Mouse (Mus musculus): ENCODE data around the gene Dcst2.

The Dcst2 gene

DNA sequence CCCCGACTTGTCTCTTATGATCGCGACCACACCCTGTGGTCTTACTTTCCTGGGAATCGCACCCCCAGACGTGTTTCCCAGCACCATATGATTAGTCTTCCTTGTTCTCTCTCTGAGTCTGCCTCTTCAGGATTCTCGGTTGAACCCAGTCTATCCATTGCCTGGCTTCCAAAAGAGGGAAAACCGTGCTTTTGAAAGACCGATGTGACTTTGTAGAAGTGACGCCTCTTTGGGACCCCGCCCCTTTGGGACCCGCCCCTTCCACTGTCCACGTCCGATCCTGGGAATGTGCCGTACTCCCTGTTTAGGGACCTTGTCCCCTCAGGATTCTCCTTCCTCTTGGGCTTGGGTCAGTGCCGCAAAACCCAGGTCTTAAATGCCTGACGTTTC, 57.1 kb downstream of the Dcst2 start:
- H3K36me3 ChIP-seq (ENCODE audit: control insufficient read depth, insufficient read depth, low read length, poor library complexity, severe bottlenecking) = no peaks in the 10 kb centered on the region
- no peaks in the 10 kb centered on the region for H3K27me3 ChIP-seq (ENCODE audit: control insufficient read depth, insufficient read depth, low read length, poor library complexity, severe bottlenecking)
- no peak for DNase-seq (ENCODE audit: low read depth, low spot score)

DNA sequence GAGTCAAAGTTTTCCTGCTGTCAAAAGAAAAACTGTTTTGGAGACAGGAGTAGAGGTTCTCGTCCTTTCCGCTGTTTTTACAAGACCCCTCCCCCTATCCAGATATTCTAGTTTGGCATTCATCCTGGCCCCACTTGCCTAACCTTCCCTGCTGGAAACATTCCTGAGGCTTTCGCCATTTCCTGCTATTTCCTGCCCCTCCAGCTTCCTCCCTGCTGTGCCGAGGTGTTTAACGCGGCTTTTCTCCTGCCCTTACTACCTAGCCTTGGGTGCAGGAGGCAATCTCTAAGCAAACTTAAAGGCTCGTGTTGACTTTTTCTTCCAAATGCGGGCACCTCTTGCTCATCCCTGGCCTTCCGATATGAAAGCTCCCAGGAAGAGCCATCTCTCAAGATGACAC, 57.8 kb downstream of the Dcst2 start:
- Histone ChIP-seq H3K27me3 (ENCODE audit: control insufficient read depth, insufficient read depth, low read length, poor library complexity, severe bottlenecking) (no peaks in the 10 kb centered on the region), H3K36me3 (ENCODE audit: control insufficient read depth, insufficient read depth, low read length, poor library complexity, severe bottlenecking) (no peaks in the 10 kb centered on the region)
- no peak for DNase-seq (ENCODE audit: low read depth, low spot score)

DNA sequence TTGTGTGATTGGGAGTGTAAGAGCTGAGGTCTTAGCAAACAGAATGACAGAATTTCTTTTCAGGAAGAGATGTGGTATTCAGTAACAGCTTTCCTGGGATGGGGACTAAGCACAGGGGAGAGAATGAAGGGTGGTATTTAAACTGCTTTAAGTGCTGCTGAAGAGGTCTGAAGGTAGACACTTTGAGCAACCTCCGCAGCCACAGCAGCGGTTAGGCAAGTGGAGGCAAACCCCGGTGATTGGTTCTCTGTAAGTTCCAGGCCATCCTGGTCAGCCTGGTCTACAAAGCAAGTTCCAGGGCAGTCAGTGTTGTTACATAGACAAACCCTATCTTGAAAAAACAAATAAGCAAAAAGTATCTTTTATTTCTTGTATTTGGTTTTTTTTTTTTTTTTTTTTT, 58.2 kb downstream of the Dcst2 start:
- Histone ChIP-seq H3K27me3 (ENCODE audit: control insufficient read depth, insufficient read depth, low read length, poor library complexity, severe bottlenecking) (no peaks in the 10 kb centered on the region), H3K36me3 (ENCODE audit: control insufficient read depth, insufficient read depth, low read length, poor library complexity, severe bottlenecking) (no peaks in the 10 kb centered on the region; the same call in 1 of the 2 replicates)
- no peak for DNase-seq (ENCODE audit: low read depth, low spot score)

DNA sequence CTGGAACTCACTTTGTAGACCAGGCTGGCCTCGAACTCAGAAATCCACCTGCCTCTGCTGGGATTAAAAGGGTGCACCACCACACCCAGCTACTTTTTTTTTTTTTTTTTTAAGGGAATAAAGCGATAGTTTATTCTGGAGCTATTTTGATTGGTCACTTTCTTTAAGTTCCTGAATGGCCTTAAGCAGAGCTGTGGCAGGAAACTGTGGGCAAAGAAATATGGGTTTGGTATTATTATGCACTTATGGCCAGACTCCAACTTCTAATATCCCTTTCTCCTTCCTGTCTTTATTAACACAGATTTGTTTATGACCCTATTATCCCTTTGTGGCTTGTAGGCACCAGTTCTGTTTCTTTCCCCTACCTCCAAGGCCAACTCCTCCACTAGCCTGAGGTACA, 58.6 kb downstream of the Dcst2 start:
- no peak for DNase-seq (ENCODE audit: low read depth, low spot score)

DNA sequence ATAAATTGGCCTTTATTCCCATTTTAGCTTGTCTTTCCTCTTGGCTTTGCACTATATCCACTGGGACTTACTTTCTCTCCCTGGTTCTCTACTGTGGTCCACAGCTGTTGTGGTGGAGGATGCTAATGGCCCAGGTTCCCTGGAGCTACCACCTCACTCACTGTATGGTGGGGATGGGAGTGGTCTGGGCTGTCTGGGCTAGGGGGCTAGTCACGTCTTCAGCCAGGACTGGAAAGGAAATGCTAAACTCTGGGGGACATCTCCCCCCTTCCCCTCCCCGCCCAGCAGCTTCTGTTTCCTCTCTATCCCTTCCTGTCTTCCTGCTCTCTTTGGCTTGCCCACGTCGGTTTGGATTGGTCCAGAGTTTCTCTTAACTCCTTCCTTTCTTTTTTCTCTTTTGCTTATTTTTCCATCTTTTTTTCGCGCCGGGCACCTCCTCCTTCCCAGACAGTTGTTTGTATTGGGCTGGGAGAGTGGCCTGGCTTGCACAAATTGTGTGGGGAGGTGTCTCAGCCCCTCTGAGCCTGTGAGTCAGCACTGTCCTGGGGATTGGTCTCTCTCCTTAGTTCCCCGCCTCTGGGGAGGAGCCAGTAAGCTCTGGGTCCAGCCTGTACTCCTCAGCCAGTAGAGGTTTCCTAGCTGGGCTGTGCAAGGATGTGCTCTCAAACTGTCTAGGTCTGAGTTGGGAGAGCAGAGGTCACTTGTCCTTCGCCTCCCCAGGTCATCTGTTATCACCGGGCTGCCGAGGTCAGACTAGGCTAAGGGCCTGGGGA, 59.4 kb downstream of the Dcst2 start:
- Histone ChIP-seq H3K27me3 (ENCODE audit: control insufficient read depth, insufficient read depth, low read length, poor library complexity, severe bottlenecking) (no peaks in the 10 kb centered on the region), H3K36me3 (ENCODE audit: control insufficient read depth, insufficient read depth, low read length, poor library complexity, severe bottlenecking) (no peaks in the 10 kb centered on the region; the same call in 1 of the 2 replicates)
- no peak for DNase-seq (ENCODE audit: low read depth, low spot score)

More for the DNA sequence above, 58.6 kb downstream of the Dcst2 start:
- Histone ChIP-seq H3K27me3 (ENCODE audit: control insufficient read depth, insufficient read depth, low read length, poor library complexity, severe bottlenecking) (no peaks in the 10 kb centered on the region), H3K36me3 (ENCODE audit: control insufficient read depth, insufficient read depth, low read length, poor library complexity, severe bottlenecking) (no peaks in the 10 kb centered on the region; the same call in 1 of the 2 replicates)

GRCm38 (mm10) chr3:89421810-89422473, 60.2 kb downstream of the Dcst2 start:
- Histone ChIP-seq H3K36me3 (ENCODE audit: control insufficient read depth, insufficient read depth, low read length, poor library complexity, severe bottlenecking) (no peaks in the 10 kb centered on the region; the same call in none of the 2 replicates), H3K27me3 (ENCODE audit: control insufficient read depth, insufficient read depth, low read length, poor library complexity, severe bottlenecking) (no peaks in the 10 kb centered on the region)
- no peak for DNase-seq (ENCODE audit: low read depth, low spot score)

DNA sequence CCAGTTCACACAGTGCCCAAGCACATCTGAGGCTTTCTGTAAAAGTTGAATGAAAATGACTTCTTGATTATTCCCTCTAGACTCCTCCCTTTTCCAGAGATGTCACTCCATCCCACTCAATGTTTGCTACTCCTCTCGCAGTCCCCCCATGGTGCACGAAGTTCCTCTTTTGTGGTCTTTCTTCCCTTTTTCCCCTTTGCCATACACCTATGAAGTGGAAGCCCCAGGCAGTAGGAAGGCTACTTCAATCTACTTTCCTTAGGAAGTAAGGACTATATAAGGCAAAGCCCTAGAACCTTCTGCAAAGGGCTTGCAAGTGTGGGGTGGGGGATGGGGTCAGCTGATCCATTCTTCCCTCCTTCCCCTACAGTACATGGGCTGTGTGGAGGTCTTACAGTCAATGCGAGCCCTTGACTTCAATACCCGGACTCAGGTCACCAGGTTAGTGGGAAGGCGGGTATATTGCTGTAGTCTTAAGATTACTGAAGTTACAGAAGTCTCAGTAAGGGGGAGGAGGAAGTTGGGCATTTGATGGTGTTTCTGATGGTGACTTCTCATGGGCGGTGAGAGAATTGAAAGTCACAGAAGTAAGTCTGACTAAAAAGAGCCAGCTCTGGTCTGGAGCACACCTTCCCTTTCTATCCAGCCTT, 60.9 kb downstream of the Dcst2 start:
- no peaks in the 10 kb centered on the region for H3K27me3 ChIP-seq (ENCODE audit: control insufficient read depth, insufficient read depth, low read length, poor library complexity, severe bottlenecking)

DNA sequence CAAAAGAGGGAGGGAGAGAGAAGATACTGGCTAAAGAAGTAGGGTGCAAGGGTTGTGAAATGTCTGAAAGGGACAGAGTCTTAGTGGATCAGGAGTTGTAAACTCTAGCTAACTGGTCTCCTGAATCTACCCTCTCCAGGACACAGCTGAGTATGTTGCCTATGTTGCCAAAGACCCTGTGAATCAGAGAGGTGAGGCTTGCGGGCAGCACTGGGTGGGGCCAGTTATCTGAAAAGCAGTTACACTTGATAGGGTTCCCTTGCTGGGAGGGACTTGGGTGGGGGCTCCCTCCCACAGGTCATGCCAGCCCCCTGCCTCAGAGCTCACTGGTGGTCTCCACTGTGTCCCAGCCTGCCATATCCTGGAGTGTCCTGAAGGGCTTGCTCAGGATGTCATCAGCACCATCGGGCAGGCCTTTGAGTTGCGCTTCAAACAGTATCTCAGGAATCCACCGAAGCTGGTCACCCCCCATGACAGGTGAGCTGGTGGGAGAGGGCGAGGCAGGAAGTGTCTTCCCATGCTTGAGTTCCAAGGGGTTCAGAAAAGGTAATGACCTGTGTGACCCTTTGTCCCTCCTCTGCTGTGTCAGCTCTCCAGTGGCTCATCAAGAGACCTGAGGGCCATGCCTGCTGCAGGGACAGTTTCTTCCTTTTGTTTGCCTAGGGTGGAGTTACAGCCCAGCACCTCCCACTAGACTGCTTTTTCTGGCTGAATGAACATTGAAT, 62.8 kb downstream of the Dcst2 start:
- DNase-seq (ENCODE audit: low read depth, low spot score) = no peak
- H3K36me3 ChIP-seq (ENCODE audit: control insufficient read depth, insufficient read depth, low read length, poor library complexity, severe bottlenecking) = no peaks in the 10 kb centered on the region; the same call in none of the 2 replicates
- no peaks in the 10 kb centered on the region for H3K27me3 ChIP-seq (ENCODE audit: control insufficient read depth, insufficient read depth, low read length, poor library complexity, severe bottlenecking)

More for the DNA sequence above, 60.9 kb downstream of the Dcst2 start:
- H3K36me3 ChIP-seq (ENCODE audit: control insufficient read depth, insufficient read depth, low read length, poor library complexity, severe bottlenecking) = no peaks in the 10 kb centered on the region; the same call in none of the 2 replicates
- DNase-seq (ENCODE audit: low read depth, low spot score) = no peak

GRCm38 (mm10) chr3:89425141-89425525, 63.4 kb downstream of the Dcst2 start:
- H3K36me3 ChIP-seq (ENCODE audit: control insufficient read depth, insufficient read depth, low read length, poor library complexity, severe bottlenecking) = no peaks in the 10 kb centered on the region; the same call in none of the 2 replicates
- no peak for DNase-seq (ENCODE audit: low read depth, low spot score)
- H3K27me3 ChIP-seq (ENCODE audit: control insufficient read depth, insufficient read depth, low read length, poor library complexity, severe bottlenecking) = no peaks in the 10 kb centered on the region

- Histone ChIP-seq H3K27me3 (ENCODE audit: control insufficient read depth, insufficient read depth, low read length, poor library complexity, severe bottlenecking) (no peaks in the 10 kb centered on the region), H3K36me3 (ENCODE audit: control insufficient read depth, insufficient read depth, low read length, poor library complexity, severe bottlenecking) (no peaks in the 10 kb centered on the region; the same call in none of the 2 replicates)
- no peak for DNase-seq (ENCODE audit: low read depth, low spot score)
Measured at GRCm38 (mm10) chr3:89425876-89426275, 64.1 kb downstream of the Dcst2 start.
